Mouse (Mus musculus) heart, postnatal 0 days (tissue): ENCODE results near the gene Efna5.

ENCODE experiments used
- CTCF ChIP-seq: IDR thresholded peaks from 2 replicates; pipeline ENCODE4 v1.5.1; 2016; ENCODE audit warnings: antibody characterized with exemption, control low read depth, low read depth
- EP300 ChIP-seq: IDR thresholded peaks from 2 replicates; pipeline ENCODE4 v1.6.1; 2016; ENCODE audit warnings: antibody characterized with exemption, low read depth

GRCm38 (mm10) chr17:62755635-62756034 is 125.5 kb downstream of the Efna5 start:
- TF ChIP-seq EP300 (no peak), CTCF (no peak)
